Mouse (Mus musculus) WW6 (cell line): Measurements from ENCODE around the gene Cacna2d3.

Experiments
- DNase-seq: peaks from one replicate; pipeline ENCODE4 v3.0.0-alpha.2; 2013; ENCODE audit warnings: low read depth, low spot score

Gene Cacna2d3

DNA sequence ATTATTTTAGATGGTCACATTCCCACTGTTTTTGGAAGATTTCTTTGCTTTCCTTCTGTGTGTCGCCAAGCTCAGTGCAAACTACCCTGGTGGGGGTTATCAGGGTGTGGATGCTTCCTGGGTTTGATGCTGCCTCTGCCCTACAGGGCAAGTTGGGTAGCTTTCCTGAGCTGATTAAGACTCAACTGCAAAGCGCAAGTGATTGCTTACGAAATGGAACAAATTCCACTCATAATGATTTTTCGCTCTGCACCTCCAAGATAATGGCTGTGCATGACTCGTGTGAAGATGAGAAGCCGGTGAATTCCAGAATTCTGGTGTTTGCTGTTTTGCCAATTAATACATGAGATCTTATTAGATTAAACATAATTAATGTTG is 557.0 kb downstream of the Cacna2d3 start:
- DNase-seq, result no peak

DNA sequence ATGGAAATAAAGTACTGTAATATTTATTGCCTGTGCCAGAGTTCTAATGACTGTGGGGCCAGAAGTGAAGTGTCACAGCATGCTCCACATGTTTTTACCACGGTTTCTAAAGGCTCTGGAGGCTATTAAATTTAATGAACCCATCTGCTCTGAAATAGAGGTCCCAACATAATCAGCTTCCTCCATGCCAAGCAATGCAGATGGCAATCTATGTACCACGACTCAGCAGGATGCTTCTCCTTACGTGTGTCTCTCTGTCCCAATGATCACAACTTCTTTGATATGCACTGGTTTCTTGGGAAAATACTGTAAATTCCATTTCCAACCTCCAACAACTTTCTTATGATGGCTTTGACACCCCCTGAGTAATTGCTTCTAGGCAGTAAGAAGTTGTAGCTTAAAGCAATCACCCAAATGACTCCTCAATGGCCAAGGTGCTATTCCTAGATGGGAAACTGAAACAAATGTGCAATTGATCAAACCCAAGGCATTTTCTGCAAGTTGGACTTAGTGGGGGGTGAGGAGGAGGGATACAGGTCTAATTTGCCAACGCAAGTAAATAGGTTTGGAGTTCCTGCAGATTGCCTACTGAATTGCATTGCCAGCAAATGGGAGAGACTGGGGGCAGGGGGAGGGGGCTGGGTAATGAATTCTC is 557.5 kb downstream of the Cacna2d3 start:
- DNase-seq, result no peak

DNA sequence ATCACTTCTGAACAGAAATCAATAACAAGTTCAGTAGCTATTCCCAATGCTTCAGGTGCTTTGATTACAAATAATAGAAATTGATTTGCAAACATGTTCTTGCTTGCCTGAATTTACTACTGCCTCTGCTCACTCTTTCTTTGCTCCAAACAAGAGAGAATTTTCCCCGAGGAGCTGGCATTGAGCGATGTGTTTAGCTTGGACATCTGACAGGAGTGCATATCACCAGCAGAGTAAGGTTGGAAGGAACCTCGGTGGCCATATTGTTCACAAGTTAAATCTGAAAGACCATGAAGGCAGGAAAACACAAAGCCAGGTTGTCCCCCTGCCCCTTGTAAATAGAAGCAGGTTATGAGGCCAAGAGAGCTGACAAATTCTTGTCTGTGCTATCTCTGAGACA is 561.9 kb downstream of the Cacna2d3 start:
- no peak for DNase-seq

DNA sequence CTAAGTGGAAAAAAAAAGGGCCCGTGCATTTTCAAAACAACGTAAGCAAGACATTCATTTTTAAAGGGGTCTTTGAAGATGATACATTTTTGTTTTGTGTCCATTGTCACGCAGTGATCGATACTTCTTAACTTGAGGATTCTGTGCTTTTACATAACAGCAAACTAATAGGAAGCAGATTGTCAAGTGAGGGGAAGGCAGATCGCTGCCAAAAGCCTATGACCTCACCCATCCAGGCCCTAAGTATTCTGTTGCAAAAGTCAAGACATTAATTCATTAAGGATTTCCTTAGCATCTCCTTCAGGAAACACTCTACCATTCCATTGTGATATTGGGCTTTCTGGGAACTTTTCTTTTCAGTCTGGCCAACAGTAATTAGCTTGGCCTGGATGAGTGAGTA is 564.6 kb downstream of the Cacna2d3 start:
- no peak for DNase-seq

DNA sequence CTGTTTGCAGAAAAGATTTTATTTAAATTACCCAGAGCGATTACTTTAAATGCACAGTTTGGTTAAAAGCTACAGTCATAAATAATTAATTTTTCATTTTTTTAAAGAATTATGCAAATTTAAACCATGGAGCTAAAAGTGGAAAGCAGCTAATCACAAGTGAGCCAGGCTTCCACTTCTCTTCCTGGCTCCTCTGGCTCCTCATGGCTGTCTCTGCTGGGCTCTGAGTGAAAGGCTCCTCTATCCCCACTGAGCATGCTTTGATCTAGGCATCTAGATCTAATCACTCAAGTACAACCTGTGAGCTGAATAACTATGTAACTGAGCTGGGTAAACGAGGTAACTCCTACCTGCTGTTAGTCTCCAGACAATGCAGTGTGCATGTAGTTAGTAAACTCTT is 577.5 kb downstream of the Cacna2d3 start:
- no peak for DNase-seq

DNA sequence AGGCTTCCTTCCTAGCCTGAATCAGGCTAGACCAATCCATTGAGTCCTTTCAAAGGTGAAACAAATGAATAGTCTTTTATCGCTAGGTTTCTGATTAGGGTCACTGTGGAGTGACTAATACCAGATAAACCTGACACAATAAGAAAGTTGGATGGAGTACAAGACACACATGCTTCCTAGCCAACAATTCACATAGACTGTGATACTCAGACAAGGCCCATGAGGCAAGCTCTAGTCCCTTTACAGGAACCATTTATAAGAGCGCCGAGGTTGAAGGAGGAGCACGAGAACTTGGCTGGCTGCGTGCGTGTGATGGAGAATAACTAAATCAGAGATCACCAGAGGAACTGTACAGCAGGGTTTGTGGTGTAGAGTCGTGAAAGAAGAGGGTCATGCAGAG is 584.0 kb downstream of the Cacna2d3 start:
- DNase-seq, result no peak

DNA sequence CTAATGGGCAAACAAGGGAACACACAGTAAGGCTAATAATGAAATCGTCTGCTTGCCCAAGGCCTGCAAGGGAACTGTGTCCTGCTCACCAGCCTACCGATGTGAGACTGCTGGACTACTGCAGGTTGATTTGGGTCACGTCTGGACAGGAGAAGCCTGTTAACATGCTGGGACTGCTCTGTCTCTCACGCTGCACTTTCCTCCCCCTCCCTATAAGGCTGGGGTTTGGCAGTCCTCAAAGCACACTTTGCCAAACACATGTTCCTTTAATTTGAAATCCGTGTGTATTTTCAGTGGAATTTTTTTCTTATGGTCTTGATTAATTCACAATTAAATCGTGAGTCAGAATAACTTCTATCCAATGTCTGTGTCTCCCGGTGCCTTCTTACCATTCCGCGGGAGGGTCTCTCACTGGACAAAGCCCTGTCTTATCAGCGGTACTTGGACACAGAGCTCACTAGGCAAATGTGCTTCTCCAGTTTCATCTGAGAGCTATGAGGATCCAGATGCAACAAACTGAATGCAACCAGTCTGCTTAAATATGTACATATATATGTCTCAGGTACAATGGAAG is 584.6 kb downstream of the Cacna2d3 start:
- no peak for DNase-seq

DNA sequence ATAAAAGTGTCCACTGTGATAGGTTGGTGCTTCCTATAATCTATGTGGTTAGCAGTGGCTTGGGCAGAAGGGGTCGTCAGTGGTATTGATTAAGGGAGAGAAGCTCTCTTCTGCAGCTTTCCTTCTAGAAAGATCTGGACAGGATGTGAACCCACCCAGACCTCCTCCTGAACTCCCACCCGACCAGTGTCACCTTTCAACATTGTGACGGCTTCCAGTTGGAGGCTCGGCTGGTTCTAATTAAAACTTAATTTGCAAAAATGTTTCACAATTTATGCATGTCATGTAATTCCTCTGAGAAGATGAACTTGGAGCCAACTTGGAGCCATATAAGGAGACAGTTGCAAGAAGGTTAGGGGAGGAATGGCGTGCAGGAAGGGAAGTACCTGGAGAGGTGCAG is 586.8 kb downstream of the Cacna2d3 start:
- no peak for DNase-seq

DNA sequence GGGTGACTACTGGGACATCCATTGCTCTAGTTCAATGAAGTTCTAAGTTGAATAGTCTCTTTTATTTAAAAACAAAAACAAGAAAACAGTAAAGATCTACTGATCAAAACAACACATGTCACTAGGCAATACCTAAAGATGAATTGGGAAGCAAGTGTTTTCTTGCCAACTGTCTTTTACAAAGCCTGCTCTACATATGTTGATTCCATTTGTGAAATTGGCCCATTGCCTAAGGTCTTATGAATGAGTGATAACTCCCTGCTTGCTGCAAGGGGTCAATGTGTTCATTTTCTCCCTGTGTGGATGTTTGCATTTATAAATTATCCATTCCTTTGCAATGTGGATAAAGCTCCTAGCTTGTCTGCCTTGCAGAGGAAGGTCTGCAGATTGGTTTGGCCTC is 591.2 kb downstream of the Cacna2d3 start:
- DNase-seq, result no peak

DNA sequence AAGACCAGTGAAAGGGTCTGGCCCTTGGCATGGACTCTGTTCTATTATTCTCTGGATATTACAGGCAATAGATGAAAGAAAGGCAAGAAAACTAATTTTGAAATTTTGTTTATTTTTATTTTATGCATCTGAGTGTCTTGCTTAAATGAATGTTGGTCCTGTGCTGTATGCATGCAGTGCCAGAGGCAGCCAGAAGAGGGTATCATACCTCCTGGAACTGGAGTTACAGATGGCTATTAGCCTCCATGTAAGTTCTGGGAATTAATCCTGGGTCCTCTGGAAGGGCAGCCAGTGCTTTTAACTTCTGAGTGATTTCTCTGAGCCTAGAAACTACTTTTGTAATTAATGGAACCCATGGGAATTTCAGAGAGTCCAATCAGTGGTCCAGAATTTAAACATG is 597.8 kb downstream of the Cacna2d3 start:
- DNase-seq, result no peak

DNA sequence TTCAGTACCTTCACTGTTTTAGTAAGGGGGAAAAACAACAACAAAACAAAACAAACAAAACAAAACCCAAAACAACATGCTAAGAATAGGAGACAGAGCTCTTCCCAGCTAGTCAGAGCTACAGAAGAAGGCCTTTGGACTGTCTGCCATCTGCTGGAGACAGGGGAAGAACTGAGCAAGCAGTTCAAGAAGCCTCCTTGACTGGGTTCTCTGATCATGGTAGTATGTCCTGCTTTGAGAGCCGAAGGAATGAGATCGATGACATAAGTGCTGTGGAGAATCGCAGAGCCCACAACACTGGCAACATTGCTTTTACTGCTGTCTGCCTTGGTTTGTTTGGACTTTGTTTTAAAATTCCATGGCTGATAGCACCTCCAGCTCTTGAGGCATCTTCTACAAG is 598.9 kb downstream of the Cacna2d3 start:
- no peak for DNase-seq

DNA sequence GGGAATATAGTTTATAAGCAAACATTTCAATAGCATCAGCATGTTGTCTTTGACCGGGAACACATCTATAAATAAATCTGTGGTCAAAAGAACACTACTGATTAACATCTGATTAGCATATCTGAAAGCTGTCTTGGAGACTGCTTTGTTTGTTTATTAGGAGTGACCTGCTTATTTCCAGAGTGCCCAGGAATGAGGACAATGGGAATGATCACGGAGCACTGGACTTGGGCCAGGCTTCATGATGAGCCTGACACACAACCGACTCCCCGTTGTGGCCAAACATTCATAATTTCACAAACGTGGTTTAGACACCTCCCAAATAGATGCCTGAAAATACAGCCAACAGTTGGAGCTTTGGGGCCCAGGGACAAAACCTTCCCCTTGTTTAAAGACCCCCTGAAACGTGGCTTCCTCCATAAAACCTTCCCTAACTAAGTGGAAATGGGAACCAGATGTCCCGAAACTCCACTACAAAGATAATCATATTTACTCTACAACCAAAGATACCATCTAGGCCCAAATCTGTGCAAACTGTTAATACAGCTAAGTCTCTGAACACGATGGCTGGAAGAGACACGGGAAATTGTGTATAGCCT is 607.7 kb downstream of the Cacna2d3 start:
- DNase-seq, result no peak

DNA sequence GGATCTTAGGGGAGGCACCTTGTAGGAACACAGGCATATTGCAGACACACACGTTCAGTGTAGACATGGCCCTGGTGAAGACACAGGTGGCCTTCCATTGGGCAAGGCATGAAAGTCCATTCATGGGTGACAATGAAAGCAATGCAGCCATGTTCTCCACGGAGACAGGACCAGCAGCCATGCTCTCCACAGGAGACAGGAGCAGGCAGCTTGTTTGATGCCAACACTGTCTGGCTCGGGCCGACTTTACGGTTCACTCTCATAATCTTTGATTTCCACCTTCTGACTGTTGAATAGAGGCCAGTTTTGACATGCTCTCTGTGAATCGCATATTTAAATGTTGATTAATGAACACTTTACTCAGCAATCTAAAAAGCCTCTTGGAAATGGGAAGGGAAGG is 610.0 kb downstream of the Cacna2d3 start:
- no peak for DNase-seq

DNA sequence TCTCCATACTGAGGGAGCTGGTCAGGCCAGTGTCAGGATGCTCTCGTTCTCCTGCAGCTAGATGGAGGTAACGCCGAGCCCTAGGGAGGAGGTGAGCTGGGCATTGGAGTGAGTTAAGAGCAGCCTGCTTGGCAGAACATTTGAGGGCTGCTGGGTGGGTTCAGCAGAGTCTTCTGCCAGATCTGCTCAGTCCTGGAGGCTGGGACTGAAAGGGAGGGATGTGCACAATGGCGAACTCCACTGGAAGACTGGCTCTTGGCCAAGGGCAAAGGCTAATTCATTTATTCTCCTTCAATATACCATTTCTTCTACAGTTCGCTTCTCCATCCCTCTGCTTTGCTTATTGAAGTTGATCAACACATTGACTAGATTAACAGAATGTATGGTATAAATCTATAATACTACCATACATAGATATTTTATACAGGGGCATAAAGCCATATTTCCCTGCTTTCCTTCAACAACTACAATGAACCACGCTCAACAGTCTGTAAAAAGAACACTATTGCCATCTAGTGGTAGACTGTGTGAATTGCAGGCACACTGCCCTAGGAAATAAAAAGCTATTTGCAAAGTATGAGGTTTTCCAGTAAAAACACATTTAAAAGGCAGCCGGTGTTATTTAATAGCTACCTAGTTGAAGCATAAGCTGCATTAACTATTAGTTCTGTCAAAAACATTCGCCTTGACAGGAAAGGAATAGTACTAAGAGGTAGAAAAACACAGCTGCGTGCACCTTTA is 611.1 kb downstream of the Cacna2d3 start:
- no peak for DNase-seq

DNA sequence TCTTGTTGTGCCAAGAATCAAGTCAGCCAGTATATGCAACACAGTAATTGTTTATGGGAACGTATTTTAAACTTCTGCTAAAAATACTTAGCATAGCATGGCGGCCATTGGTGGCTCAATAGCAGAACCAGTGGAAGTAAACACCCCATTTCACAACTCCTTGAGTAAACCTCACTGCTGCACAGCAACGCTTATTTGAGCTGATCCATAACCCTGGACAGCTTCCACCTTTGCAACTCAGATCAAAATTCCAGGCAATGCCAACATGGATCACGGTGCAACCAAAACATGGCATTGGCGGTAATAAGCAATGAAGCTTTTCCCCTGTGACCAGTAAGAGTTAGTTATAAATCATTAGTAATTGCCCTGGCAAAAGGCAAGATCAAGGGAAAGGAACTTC is 614.2 kb downstream of the Cacna2d3 start:
- no peak for DNase-seq

DNA sequence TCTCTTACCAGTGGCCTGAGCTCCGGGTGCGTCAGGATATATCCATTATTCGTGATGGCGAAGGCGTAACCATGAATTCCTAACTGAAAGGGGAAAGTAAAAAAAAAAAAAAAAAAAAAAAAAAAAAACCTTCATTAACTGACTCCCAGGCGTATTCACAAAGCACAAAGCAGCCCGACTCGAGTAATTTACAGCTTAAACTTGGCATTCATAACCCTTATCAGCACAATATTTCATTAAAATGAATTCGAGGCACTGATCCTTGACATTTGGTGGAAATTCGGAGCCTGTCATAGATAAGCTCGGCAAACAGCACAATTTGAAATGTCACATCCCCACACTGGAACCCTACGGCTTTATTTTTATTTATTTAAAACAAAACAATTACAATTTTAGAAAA is 623.9 kb downstream of the Cacna2d3 start:
- no peak for DNase-seq

DNA sequence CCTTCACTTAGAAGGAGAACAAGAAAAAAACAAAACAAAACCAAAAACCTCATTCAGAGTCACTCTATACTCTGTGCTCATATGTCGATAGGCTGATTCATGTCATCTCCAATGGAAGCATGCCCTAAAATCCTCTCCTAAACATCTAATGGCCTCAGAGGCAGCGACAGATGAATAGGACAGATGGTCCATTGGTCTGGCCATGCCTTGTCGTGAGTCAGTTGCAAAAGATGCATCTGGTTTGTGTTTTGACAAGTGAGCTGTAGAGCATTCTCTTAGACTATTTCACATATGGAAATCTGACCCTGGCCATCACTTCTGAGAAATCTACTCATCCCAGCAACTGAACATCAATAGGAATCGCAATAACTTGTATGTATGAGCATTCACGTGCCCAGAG is 626.2 kb downstream of the Cacna2d3 start:
- no peak for DNase-seq

DNA sequence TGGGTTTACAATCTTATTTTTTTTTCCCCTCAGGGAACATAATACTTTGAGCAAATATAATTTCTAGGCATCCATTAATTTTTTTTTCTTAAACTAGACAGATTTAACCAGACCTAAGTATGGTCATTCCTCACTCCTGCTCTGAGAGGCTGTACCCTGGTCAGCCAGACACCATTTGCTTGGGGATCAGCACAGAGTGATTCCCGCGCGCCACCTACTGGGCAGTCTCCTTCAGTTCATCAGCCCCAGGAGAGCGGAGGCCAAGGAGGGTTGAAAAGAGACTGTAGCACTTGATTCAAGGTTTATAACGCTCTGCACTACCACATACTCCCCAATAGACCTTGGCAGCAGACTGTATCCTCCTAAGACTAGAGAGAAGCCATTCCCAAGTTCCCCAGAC is 631.6 kb downstream of the Cacna2d3 start:
- DNase-seq, result peak; percentile 24

DNA sequence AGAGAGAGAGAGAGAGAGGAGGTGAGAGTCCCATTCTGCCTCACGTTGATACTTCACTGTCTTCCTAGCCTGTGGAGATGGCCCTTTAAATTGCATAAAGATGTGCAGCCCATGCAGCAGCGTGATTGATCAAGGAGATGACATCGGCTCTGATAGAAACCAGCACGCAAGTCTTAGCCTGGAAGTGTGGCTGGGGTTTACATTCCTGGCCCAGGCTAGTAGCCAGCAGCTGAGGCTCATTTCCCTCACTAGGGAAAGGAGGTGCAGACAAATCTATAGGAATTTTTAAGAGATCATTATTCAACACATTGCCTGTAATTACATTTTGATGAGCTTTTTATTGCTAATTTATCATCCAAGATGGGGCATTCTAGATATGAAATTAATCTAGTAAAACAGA is 635.1 kb downstream of the Cacna2d3 start:
- DNase-seq, result no peak

DNA sequence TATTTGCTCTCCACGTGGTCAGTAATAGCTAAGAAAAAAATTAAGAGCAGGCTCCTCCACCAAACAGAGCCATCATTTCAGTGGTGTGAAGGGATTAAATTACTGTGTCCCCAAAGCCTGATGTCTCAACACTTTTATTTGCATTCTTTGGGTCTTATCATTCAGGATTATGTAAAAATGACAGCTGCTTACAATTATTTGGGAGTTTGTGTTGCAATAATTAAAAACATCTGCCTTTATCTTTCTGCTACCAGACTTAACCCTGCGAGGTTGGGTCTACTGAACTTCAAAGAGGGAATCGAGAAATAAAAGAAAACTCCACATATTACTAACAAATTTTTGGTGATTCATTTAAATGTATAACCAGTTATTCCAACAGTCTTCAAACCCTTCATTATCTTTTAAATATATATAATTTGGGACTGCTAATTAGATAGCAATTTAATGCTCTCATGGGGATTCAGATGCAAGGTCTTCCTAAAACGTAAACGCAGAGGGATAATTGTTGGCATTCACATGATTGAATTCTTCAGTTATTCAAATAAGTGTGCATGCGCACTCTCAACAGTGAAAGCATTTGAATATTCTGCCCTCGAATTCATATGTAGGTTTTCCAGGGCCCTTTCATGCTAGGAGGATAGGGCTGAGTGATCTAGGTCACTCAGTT is 636.0 kb downstream of the Cacna2d3 start:
- no peak for DNase-seq

DNA sequence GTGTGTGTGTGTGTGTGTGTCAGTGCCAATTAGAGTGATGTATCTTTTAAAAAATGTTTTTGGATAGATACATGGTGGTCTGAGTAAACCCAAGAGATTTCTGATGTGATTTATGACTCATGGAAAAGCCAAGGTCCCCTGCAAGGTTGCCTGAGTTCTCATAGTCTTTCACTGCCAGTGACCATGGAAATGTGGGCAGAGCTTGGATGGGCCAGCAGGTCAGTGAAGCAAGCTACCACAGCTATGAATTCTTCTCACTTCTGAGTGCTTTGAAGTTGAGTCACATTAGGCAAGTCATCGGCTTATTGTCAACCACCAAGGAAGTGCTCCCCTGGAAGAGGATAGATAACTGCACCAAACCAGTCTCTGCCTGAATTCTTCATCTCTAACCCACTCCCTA is 639.5 kb downstream of the Cacna2d3 start:
- no peak for DNase-seq

DNA sequence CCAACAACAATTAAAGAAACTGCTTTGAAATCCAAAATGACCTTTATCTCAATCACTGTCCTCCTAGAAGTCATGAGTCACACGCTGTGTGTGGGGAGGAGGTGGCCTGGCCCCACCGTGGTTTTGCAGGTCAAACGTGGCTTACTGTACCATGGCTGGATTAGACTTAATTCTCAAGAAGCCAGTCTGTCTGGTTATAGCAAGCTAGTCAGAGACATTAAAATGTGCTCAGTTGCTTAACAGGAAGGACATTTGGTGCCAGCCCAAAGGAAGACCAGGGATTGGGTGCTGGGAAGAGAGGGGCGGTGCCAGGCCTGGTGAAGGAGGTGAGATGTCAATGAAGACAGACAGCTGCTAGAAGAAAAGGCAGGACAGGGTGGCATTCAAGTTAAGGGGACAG is 641.0 kb downstream of the Cacna2d3 start:
- DNase-seq, result no peak
